Mouse (Mus musculus) right cerebral cortex, postnatal 10 days (tissue): ENCODE data around the gene Tbc1d5.
A peak's percentile ranks its signal among the peaks of the same experiment; 100 is the strongest.

Experiments used
- DNase-seq, 2 experiments: peaks; one replicate each; pipeline ENCODE4 v3.0.0; 2021; ENCODE audit warnings: low spot score in 2 of 2

Gene Tbc1d5

GRCm38 (mm10) chr17:51043869-51044268 lies 135.3 kb downstream of the Tbc1d5 start:
- no peak for DNase-seq

DNA sequence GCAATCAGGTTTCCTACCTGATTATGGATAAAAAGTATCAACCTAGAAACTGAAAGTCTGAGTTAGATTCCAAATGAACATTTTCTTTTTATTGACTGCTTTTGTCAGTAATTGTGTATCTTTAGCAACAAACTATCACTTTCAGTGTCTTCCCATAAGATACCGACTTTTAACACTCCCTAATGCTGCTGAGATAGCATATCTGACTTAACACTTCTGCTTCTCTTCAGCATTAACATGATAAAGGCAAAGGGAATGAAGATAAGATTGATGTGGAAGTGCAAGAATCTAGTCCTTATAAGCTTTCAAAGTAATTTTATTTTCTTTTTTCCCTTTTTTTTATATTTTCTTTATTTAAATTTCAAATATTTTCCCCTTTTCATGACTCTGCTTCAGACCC lies 138.3 kb downstream of the Tbc1d5 start:
- no peak for DNase-seq

DNA sequence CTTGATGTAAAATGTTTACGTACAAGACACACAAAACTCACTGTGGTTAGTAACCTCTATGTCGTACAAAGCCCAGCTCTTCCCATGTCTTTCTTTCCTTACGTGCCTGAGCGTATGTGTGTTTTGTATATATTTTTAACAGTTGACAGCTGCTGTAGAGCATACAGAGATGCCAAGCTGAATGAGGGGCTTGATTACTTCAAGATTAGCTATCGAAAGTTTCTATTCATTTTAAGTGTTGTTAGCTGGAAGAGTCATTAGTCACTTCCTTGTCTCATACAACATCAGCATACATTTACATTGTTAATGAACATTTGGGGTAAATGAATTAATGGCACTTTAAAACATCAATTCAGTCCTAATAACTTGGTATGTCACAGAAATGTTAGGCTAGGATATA lies 155.9 kb downstream of the Tbc1d5 start:
- no peak for DNase-seq

- DNase-seq, result no peak
These were observed 162.8 kb downstream of the Tbc1d5 start for GRCm38 (mm10) chr17:51016384-51016783.

GRCm38 (mm10) chr17:51013908-51014307 lies 165.2 kb downstream of the Tbc1d5 start:
- no peak for DNase-seq

DNA sequence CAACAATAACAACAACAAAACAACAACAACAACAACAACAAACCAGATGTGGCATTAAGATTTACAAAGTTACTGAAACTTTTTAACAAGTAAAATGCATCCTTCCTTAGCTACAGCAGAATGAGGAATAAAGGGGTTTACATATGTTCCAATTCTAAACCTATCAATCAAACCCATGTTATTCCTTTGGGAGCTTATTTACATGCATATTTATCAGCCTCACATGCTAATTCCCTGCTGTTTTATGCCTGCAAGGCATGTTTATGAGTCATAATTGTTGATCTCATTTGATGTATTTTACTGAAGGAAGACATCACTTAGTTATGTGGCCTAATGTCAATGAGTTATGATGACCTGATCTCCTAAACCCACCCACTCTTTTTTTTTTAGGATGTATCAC lies 176.0 kb downstream of the Tbc1d5 start:
- DNase-seq, result no peak

DNA sequence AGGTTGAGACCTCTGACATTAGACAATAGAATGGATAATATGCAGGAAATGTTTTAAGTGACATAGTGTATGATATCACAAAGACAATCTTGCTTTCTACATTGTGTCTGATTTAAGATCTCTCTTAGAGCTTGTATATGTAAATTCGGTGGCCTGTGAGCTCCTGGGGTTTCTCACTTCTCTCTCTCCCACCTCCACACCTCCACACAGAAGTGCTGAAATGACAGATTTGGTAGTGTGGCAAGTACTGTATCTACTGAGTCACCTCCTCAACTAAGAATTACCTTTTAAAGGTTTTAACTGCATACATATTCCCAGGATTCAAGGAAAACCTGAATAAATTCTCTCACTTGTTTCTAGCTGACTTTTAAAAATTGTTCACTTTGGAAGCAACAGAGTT lies 180.9 kb downstream of the Tbc1d5 start:
- DNase-seq, result no peak

GRCm38 (mm10) chr17:50993294-50993993 lies 185.7 kb downstream of the Tbc1d5 start:
- peak; percentile 28 to 36 for DNase-seq

DNA sequence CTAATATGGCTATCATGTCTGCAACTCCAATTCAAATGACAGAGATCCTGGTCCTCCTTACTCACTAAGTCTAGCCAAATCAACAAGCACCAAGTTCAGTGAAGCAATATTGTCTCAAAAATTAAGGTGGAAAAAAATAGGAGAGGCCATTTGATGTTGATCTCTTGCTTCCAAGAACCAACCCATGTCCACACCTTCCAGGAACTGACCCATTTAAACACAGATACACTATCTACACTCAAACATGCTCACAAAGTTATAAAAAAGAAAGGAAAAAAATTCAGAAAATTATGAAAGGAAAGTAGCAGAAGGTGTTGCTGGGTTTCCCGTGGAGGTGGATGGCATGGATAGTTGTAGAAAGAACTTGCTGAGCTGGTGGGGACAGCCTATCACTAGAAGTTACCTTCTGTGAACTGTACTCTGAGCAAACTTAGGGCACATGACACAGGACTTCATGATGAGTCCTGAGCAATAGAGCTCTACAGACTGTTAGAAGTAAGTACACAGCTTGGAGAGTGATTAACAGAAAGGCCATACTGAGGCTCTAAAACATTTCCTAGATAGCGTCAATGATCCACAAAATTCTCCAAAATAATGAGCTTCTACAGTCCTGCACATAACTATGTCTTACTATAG lies 188.3 kb downstream of the Tbc1d5 start:
- no peak for DNase-seq

GRCm38 (mm10) chr17:50987935-50988334 lies 191.2 kb downstream of the Tbc1d5 start:
- DNase-seq, result no peak

DNA sequence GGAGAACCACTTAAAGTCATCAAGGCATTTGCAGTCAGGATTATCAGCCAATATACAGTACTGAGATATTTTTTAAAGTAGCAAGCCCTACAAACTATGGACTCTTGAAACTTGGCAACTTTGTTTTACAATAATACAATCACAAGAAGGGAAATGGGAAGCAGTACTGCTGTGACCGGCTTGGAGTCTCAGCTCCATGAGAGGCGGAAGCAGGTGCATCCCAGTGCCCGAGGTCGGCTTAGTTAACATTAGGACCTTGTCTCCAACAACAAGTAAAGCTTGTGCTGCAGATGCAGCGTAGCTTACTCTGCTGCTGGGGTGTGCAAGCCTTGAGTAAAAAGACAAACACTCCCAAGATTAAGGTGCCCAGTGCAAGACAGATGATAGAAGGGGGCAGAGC lies 197.2 kb downstream of the Tbc1d5 start:
- DNase-seq, result no peak

DNA sequence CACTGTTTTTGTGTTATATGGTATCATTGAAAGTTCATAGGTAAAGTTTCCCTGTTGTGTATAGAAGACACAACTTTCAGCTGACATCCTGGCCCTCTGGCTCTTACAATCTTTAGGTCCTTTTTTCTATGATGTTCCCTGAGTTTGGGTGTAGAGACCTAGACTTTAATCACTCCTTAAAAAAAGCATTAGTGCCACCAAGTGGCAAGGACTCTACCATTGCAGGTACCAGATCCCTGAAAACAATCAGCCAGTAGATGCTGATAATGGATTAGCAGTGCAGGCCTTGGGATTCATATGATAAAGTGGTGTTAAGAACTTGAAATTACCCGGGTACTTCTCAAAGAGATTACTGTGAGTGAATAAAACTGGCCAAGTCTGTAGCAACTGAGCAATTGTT lies 207.0 kb downstream of the Tbc1d5 start:
- DNase-seq, result no peak

DNA sequence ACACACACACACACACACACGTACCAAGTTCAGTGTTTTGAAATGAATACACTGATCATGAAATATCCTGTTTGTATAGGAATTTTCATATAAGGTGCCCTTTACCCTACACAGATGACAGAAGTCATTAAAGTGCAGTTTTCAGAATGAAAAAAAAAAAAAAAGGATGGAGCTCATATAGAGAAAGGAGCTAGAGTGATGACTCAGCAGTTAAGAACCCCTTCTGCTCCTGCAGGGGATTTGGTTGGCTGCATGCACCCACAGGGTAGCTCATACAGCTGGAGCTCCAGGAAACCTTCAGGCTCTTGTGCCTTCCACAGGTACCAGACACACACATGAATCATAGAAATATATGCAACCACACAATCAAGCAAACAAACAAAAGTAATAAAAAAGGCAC lies 213.0 kb downstream of the Tbc1d5 start:
- no peak for DNase-seq

- DNase-seq, result peak; percentile 21 to 32
These were observed 224.8 kb downstream of the Tbc1d5 start for GRCm38 (mm10) chr17:50954313-50954712.

GRCm38 (mm10) chr17:50922308-50922707 lies 256.8 kb downstream of the Tbc1d5 start:
- DNase-seq, result no peak

DNA sequence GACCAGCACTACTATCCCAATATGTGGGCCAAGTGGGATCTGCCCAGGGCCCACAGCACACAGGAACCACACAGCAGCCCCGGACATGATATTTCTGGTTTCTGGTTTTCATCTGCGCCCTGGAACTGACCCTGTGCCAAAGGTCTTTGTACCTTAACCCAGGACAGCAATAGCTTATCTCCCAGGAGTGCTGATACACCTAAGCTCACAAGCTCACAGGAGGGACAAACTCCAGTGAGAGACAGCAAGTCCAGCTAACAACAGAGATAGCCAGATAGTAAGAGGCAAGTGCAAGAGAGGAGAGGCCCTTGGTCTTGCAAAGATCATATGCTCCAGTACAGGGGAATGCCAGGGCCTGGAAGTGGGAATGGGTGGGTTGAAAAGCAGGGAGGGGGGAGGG lies 263.9 kb downstream of the Tbc1d5 start:
- no peak for DNase-seq

- no peak for DNase-seq
These were observed 270.4 kb downstream of the Tbc1d5 start for GRCm38 (mm10) chr17:50908568-50909335.

GRCm38 (mm10) chr17:50908160-50908559 lies 271.0 kb downstream of the Tbc1d5 start:
- no peak for DNase-seq

DNA sequence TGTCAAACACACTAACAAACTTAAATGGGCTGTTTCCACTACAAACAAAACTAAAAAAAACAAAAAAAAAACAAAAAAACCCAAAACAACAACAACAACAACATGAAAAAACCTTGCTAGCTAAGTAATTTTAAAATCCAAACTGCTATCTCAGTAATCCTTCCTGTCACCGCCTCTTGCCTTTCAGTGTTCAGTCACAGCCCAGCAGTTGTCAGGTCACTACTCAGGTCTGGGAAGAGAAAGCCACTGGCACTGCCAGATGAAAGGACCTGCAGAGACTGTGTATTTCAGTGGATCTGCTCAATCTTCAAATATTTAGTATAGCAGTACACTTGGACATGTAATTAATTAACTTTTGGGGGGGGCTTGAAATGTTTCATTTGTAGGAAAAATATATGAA lies 272.5 kb downstream of the Tbc1d5 start:
- DNase-seq, result no peak

- no peak for DNase-seq
These were observed 274.7 kb downstream of the Tbc1d5 start for GRCm38 (mm10) chr17:50904463-50904862.

GRCm38 (mm10) chr17:50897867-50898266 lies 281.3 kb downstream of the Tbc1d5 start:
- DNase-seq, result no peak

- DNase-seq, result no peak
These were observed 289.7 kb downstream of the Tbc1d5 start for GRCm38 (mm10) chr17:50889475-50889874.

DNA sequence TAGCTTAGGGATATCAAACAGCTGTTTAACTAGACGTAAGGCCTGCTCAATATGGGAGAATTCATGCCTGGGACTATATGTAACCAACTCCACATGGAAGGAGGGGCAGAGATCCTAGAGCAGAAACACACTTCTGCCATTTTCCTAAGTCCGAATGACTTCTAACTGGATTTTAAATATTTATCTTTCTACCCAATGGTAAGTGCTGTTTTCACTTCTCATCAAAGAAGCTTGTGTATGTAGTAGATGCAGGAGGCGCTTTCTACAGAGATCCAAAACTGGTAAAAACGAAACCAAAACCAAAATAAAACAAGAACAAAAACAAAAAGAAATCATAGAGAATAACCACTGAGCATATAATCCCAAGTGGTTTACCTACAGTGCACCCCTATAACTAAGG lies 299.2 kb downstream of the Tbc1d5 start:
- no peak for DNase-seq
